Mouse (Mus musculus): ENCODE results near the gene Fam102a. TPM values are rescaled to one million over a fixed set of nuclear protein-coding genes. Genes with fewer than 3 reads are reported as not detected.

The Fam102a gene
- polyA plus RNA-seq, 1 experiment from 2014 or later: 4.4 TPM

- H3K36me3 ChIP-seq (ENCODE audit: control insufficient read depth, insufficient read depth, low read length): peaks cover 10% of the 10 kb centered on the region; the same call in 1 of the 2 replicates
- peaks cover 18% of the 10 kb centered on the region for H3K4me1 ChIP-seq (ENCODE audit: control insufficient read depth, insufficient read depth, low read length)
- no peaks in the 10 kb centered on the region for H3K9me3 ChIP-seq (replicated peaks; ENCODE audit: control insufficient read depth, low read length)
- peak overlapping the region; percentile 80 for H3K27ac ChIP-seq (ENCODE audit: low read depth, low read length)
- ATAC-seq (peak; percentile 87), DNase-seq (ENCODE audit: low spot score) (peak; percentile 73)
- H3K4me2 ChIP-seq (ENCODE audit: low read length): 0 out of 2 replicates have a peak overlapping the region, but pooled peaks have one; percentile 4
- no peak overlapping the region for H3K4me3 ChIP-seq (ENCODE audit: low read depth, low read length)
- peak overlapping the region; percentile 43 for H3K9ac ChIP-seq (ENCODE audit: low read length)
- 2% methylated on average over 5 of the region's 5 CpGs for WGBS
- H3K27me3 ChIP-seq (replicated peaks; ENCODE audit: control insufficient read depth, insufficient read depth, low read length): no peaks in the 10 kb centered on the region
These were observed 24.4 kb downstream of the Fam102a start for GRCm38 (mm10) chr2:32559570-32559969.

DNA sequence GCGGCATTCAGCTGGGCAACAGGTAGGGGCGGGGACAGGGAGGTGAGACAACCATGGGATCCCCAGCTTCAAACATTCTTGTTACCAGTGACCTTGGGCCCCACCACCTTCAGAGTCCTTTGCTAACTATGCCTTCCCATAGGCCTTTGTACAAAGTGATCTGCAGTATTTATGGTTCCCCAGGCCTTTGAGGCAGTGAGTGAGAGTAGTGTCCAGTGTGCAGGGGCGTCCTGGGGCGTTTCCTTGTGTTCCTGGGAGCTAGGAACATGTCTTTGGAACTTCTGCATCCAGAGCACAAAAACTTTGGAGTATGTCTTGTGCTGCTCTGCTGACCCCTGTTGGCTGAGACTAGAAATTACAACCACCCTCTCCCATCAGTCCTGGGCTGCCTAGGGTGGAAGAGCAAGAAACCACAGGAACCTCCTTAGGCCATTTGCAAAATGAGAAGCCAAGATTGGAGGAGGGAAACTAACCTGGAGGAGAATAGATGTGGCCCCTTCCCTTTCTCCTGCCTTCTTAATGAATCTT lies 31.5 kb downstream of the Fam102a start:
- DNase-seq (ENCODE audit: low spot score): peak; percentile 84
- no peak overlapping the region for H3K4me2 ChIP-seq (ENCODE audit: low read length)
- H3K9ac ChIP-seq (ENCODE audit: low read length): no peak overlapping the region
- 42% methylated on average over 4 of the region's 4 CpGs for WGBS
- no peak overlapping the region for H3K4me3 ChIP-seq (ENCODE audit: low read depth, low read length)
- ATAC-seq: no peak
- H3K27me3 ChIP-seq (replicated peaks; ENCODE audit: control insufficient read depth, insufficient read depth, low read length): no peaks in the 10 kb centered on the region
- H3K27ac ChIP-seq (ENCODE audit: low read depth, low read length): no peak overlapping the region
- H3K36me3 ChIP-seq (ENCODE audit: control insufficient read depth, insufficient read depth, low read length): peaks cover 47% of the 10 kb centered on the region
- H3K4me1 ChIP-seq (ENCODE audit: control insufficient read depth, insufficient read depth, low read length): peaks cover 4% of the 10 kb centered on the region; the same call in 1 of the 2 replicates
- H3K9me3 ChIP-seq (replicated peaks; ENCODE audit: control insufficient read depth, low read length): no peaks in the 10 kb centered on the region

- Histone ChIP-seq H3K4me1 (ENCODE audit: control insufficient read depth, insufficient read depth, low read length) (peaks cover 7% of the 10 kb centered on the region), H3K9me3 (replicated peaks; ENCODE audit: control insufficient read depth, low read length) (no peaks in the 10 kb centered on the region), H3K4me2 (ENCODE audit: low read length) (no peak overlapping the region), H3K9ac (ENCODE audit: low read length) (no peak overlapping the region), H3K27ac (ENCODE audit: low read depth, low read length) (no peak overlapping the region), H3K27me3 (replicated peaks; ENCODE audit: control insufficient read depth, insufficient read depth, low read length) (no peaks in the 10 kb centered on the region), H3K36me3 (ENCODE audit: control insufficient read depth, insufficient read depth, low read length) (peaks cover 51% of the 10 kb centered on the region), H3K4me3 (ENCODE audit: low read depth, low read length) (no peak overlapping the region)
- DNase-seq (ENCODE audit: low spot score): no peak
- no peak for ATAC-seq
- WGBS: 82% methylated on average over 5 of the region's 5 CpGs
These were observed 33.0 kb downstream of the Fam102a start for GRCm38 (mm10) chr2:32568149-32568548.

- H3K36me3 ChIP-seq (ENCODE audit: control insufficient read depth, insufficient read depth, low read length): peaks cover 49% of the 10 kb centered on the region
- no peak overlapping the region for H3K27ac ChIP-seq (ENCODE audit: low read depth, low read length)
- 89% methylated on average over 3 of the region's 3 CpGs for WGBS
These were observed 33.8 kb downstream of the Fam102a start for GRCm38 (mm10) chr2:32568941-32569340.

DNA sequence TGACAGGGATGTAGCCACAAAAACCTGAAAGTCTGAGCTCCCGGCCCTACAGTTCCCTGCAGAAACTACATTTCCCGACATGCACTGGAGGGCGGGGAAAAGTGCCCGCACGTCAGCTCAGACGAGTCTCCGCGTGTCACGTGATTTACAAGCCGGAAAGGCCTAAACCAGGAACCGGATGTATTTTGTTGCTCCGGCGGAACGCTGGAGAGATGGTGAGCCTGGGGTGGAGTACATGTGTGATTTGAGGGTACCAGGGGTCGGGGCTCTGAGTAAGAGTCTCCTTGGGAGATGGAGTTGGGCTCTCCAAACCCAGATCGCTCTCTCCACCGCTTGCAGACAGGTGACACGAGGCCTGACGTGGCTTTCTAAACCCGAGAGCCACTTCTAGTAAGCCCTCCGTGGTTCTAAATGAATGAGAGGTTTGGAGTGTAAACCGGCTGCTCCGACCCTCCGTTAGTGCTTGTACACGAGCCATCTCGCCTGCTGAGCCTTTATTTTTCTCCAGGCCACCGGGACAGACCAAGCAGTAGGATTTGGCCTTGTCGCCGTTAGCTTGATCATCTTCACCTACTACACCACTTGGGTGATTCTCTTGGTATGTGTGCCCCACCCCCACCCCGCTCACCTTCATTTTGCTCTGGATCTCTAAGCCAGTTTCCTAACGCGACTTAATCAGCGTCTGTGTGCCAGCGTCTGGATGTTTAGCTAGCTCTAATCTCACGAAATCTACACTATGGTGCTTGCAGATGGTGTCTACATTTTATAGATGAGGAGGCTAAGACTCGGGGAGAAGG lies 35.8 kb downstream of the Fam102a start, which contains the start of gene Dpm2:
Gene Dpm2, plus strand, starts transcription at position 161 of the 797 bp plus-strand sequence.
- peak within 1 kb of the TSS; percentile 55; the same call in 1 of the 2 replicates for H3K27ac ChIP-seq (ENCODE audit: low read depth, low read length)
- no peaks in the 10 kb centered on the region for H3K27me3 ChIP-seq (replicated peaks; ENCODE audit: control insufficient read depth, insufficient read depth, low read length)
- peak within 1 kb of the TSS; percentile 65 for H3K4me3 ChIP-seq (ENCODE audit: low read depth, low read length)
- H3K9me3 ChIP-seq (replicated peaks; ENCODE audit: control insufficient read depth, low read length): no peaks in the 10 kb centered on the region
- ATAC-seq (peak; percentile 87), DNase-seq (ENCODE audit: low spot score) (peak; percentile 97)
- peaks cover 31% of the 10 kb centered on the region for H3K36me3 ChIP-seq (ENCODE audit: control insufficient read depth, insufficient read depth, low read length)
- peak within 1 kb of the TSS; percentile 71 for H3K9ac ChIP-seq (ENCODE audit: low read length)
- peak within 1 kb of the TSS; percentile 71 for H3K4me2 ChIP-seq (ENCODE audit: low read length)
- WGBS: 1% methylated on average over 36 of the region's 36 CpGs
- peaks cover 7% of the 10 kb centered on the region for H3K4me1 ChIP-seq (ENCODE audit: control insufficient read depth, insufficient read depth, low read length)

More at GRCm38 (mm10) chr2:32568941-32569340, 33.8 kb downstream of the Fam102a start:
- H3K4me3 ChIP-seq (ENCODE audit: low read depth, low read length): no peak overlapping the region
- H3K9me3 ChIP-seq (replicated peaks; ENCODE audit: control insufficient read depth, low read length): no peaks in the 10 kb centered on the region
- H3K4me1 ChIP-seq (ENCODE audit: control insufficient read depth, insufficient read depth, low read length): peaks cover 7% of the 10 kb centered on the region
- DNase-seq (ENCODE audit: low spot score) (no peak), ATAC-seq (no peak)
- H3K4me2 ChIP-seq (ENCODE audit: low read length): no peak overlapping the region
- no peak overlapping the region for H3K9ac ChIP-seq (ENCODE audit: low read length)
- no peaks in the 10 kb centered on the region for H3K27me3 ChIP-seq (replicated peaks; ENCODE audit: control insufficient read depth, insufficient read depth, low read length)

DNA sequence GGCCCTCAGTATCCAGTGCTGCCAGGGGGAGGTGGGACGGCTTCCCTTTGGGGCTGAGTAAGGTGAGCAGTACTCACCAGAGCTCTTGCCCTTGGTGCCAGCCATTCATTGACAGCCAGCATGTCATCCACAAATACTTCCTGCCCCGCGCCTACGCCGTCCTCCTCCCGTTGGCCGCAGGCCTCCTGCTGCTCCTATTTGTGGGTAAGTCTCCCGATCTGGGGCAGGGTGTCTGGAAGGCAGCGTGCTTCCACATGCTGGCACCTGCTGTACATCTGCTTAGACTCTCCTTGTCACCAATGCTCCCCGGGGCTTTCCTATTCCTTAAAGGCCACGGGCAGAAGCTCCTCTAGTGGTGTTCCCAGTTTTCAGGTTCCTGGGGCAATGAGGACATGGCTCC lies 37.1 kb downstream of the Fam102a start:
- H3K27me3 ChIP-seq (replicated peaks; ENCODE audit: control insufficient read depth, insufficient read depth, low read length): 0 out of 2 replicates have a peak, but pooled peaks cover 2% of the 10 kb centered on the region
- 91% methylated on average over 11 of the region's 11 CpGs for WGBS
- H3K27ac ChIP-seq (ENCODE audit: low read depth, low read length): no peak overlapping the region
- DNase-seq (ENCODE audit: low spot score) (no peak), ATAC-seq (no peak)
- no peak overlapping the region for H3K4me3 ChIP-seq (ENCODE audit: low read depth, low read length)
- H3K4me2 ChIP-seq (ENCODE audit: low read length): no peak overlapping the region
- H3K36me3 ChIP-seq (ENCODE audit: control insufficient read depth, insufficient read depth, low read length): peaks cover 22% of the 10 kb centered on the region
- H3K9ac ChIP-seq (ENCODE audit: low read length): no peak overlapping the region
- H3K4me1 ChIP-seq (ENCODE audit: control insufficient read depth, insufficient read depth, low read length): peaks cover 7% of the 10 kb centered on the region
- H3K9me3 ChIP-seq (replicated peaks; ENCODE audit: control insufficient read depth, low read length): no peaks in the 10 kb centered on the region

- Histone ChIP-seq H3K4me3 (ENCODE audit: low read depth, low read length) (peak within 1 kb of the TSS; percentile 49), H3K27ac (ENCODE audit: low read depth, low read length) (no peak within 1 kb of the TSS), H3K27me3 (replicated peaks; ENCODE audit: control insufficient read depth, insufficient read depth, low read length) (0 out of 2 replicates have a peak, but pooled peaks cover 5% of the 10 kb centered on the region), H3K9ac (ENCODE audit: low read length) (peak within 1 kb of the TSS; percentile 66), H3K9me3 (replicated peaks; ENCODE audit: control insufficient read depth, low read length) (no peaks in the 10 kb centered on the region), H3K4me1 (ENCODE audit: control insufficient read depth, insufficient read depth, low read length) (peaks cover 7% of the 10 kb centered on the region), H3K4me2 (ENCODE audit: low read length) (peak within 1 kb of the TSS; percentile 100), H3K36me3 (ENCODE audit: control insufficient read depth, insufficient read depth, low read length) (0 out of 2 replicates have a peak, but pooled peaks cover 7% of the 10 kb centered on the region)
- DNase-seq (ENCODE audit: low spot score): no peak
- WGBS: 79% methylated on average over 6 of the region's 6 CpGs
- ATAC-seq: no peak
These were observed 39.4 kb downstream of the Fam102a start, which contains the start of gene Pip5kl1 for GRCm38 (mm10) chr2:32574497-32574896. Gene Pip5kl1, plus strand, starts transcription at chr2:32574797.

DNA sequence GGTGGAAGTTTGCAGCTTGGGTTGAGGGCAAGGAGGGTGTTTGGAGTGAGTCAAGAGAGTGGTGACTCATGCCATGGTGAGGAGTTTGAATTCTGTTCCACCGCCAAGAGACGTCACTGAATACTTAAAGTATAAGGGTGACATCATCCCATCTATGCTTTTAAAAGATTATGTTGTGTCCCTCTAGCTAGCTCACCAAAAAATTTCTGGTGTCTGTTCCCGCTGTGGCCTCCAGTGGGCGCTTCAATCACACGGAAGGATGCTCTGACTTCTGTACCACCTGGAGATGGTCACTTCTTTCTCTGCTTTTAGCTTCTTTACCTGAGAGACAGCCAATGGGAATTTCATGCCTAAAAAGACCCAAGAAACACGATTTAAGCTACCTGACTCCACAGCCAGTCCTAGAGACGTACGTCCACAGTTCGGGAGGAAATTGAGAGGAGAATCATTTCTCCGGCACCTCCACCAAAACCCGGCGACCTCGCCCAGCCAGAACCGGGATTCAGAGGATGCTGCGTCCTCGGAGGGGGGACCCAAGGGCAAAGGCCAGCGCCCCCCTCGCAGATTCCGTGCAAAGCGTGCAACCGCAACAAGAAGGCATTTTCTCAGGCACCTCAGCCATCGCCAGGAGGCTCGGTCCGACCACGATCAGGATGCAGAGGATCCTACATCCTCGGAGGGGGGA lies 39.9 kb downstream of the Fam102a start:
- Histone ChIP-seq H3K4me1 (ENCODE audit: control insufficient read depth, insufficient read depth, low read length) (peaks cover 7% of the 10 kb centered on the region), H3K9me3 (replicated peaks; ENCODE audit: control insufficient read depth, low read length) (no peaks in the 10 kb centered on the region), H3K4me3 (ENCODE audit: low read depth, low read length) (peak overlapping the region; percentile 49), H3K27ac (ENCODE audit: low read depth, low read length) (no peak overlapping the region), H3K9ac (ENCODE audit: low read length) (peak overlapping the region; percentile 66), H3K27me3 (replicated peaks; ENCODE audit: control insufficient read depth, insufficient read depth, low read length) (0 out of 2 replicates have a peak, but pooled peaks cover 5% of the 10 kb centered on the region), H3K36me3 (ENCODE audit: control insufficient read depth, insufficient read depth, low read length) (0 out of 2 replicates have a peak, but pooled peaks cover 7% of the 10 kb centered on the region), H3K4me2 (ENCODE audit: low read length) (peak overlapping the region; percentile 100)
- DNase-seq (ENCODE audit: low spot score) (peak; percentile 70), ATAC-seq (0 out of 2 replicates have a peak, but pooled peaks have one; percentile 33)
- under 1% methylated on average over 26 of the region's 26 CpGs for WGBS

Measured in forebrain, embryonic 14.5 days (tissue).